Mouse (Mus musculus) heart, postnatal 0 days (tissue): ENCODE measurements around the gene Ccdc30. TPM values are rescaled to one million over a fixed set of nuclear protein-coding genes. Genes with fewer than 3 reads are reported as not detected.
A peak's percentile ranks its signal among the peaks of the same experiment; 100 is the strongest.

Experiments used
- ATAC-seq: fragments of 200-750 bp; cut with Nextera tagmentation; 2 replicates; pipeline ENCODE4 v1.8.0; 2017; ENCODE audit warnings: low read depth, moderate number of reproducible peaks, moderate library complexity; ENCODE audit not compliant: insufficient read depth
- DNase-seq: peaks from one replicate; pipeline ENCODE4 v3.0.0-alpha.2; 2016; ENCODE audit warnings: low spot score
- H3K27ac ChIP-seq: fragments of 300-500 bp; sonication (generic); 2 replicates; pipeline ENCODE4 v1.5.1; 2014; ENCODE audit warnings: low read depth, mild to moderate bottlenecking
- H3K27me3 ChIP-seq: fragments of 300-500 bp; sonication (generic); 2 replicates; pipeline ENCODE4 v1.6.1; 2014; ENCODE audit warnings: low read length, mixed read lengths; ENCODE audit not compliant: control insufficient read depth, insufficient read depth
- H3K36me3 ChIP-seq: fragments of 300-500 bp; sonication (generic); replicated peaks from 2 replicates; pipeline ENCODE4 v1.6.1; 2014; ENCODE audit warnings: low read length, mixed read lengths; ENCODE audit not compliant: control insufficient read depth, insufficient read depth
- H3K4me1 ChIP-seq: fragments of 300-500 bp; sonication (generic); 2 replicates; pipeline ENCODE4 v1.6.1; 2014; ENCODE audit warnings: antibody characterized with exemption; ENCODE audit not compliant: control insufficient read depth, insufficient read depth
- H3K4me2 ChIP-seq: fragments of 300-500 bp; sonication (generic); 2 replicates; pipeline ENCODE4 v1.6.1; 2014; ENCODE audit warnings: low read depth, mild to moderate bottlenecking, low read length, moderate library complexity
- H3K4me3 ChIP-seq: fragments of 300-500 bp; sonication (generic); 2 replicates; pipeline ENCODE4 v1.5.1; 2014; ENCODE audit warnings: low read depth, low read length
- H3K9ac ChIP-seq: fragments of 300-500 bp; sonication (generic); replicated peaks from 2 replicates; pipeline ENCODE4 v1.6.1; 2014; ENCODE audit warnings: low read depth, low read length, mixed read lengths
- H3K9me3 ChIP-seq: fragments of 300-500 bp; sonication (generic); replicated peaks from 2 replicates; pipeline ENCODE4 v1.6.1; 2016; ENCODE audit warnings: low read length; ENCODE audit not compliant: control insufficient read depth
- CTCF ChIP-seq: IDR thresholded peaks from 2 replicates; pipeline ENCODE4 v1.5.1; 2016; ENCODE audit warnings: antibody characterized with exemption, control low read depth, low read depth
- EP300 ChIP-seq: IDR thresholded peaks from 2 replicates; pipeline ENCODE4 v1.6.1; 2016; ENCODE audit warnings: antibody characterized with exemption, low read depth
- WGBS: fragments of 180-500 bp; shearing (Covaris S2); extraction: QIAGEN DNeasy Blood & Tissue Kit; methylation state at CpG from one replicate; pipeline ENCODE4 v1.1.7; 2014; 5-methylcytosine and 5-hydroxymethylcytosine counted together
- polyA plus RNA-seq: library from polyadenylated mRNA; unstranded; fragments of >200 nt; fragmentation: Nextera tagmentation; extraction: Ambion mirVana; gene quantifications from 2 replicates; pipeline ENCODE4 v1.2.1, GENCODE M21; 2015
- total RNA-seq: library from RNA; depleted of rRNA; stranded (reverse); fragments of >200 nt; gene quantifications from 2 replicates; pipeline ENCODE4 v1.2.3, GENCODE M21; 2014; ENCODE audit warnings: low replicate concordance

Gene Ccdc30
- total and polyA plus RNA-seq, 2 experiments from 2014 or later: 2.3 TPM; not detected in 1

DNA sequence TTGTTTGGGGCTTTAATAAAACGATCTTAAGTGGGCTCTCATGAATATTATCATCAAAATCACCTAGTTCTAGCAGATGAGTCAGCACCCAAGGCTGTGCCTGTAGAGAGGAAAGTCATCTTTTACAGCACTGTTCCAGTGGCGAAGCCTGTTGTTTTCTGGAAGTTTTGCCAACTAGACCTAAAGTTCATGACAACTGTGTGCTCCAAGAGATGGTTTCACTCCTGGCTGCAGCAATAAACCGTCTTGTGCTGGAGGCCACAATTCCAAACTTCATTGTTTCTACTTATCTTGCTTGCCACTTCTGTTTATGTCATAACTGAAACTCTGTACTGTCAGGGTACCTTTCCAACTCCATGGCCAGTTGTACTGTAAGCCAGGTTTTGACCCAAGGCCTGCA lies 1.9 kb upstream of the Ccdc30 start:
- Histone ChIP-seq H3K4me3 (no peak overlapping the region), H3K27ac (no peak overlapping the region), H3K4me2 (no peak overlapping the region), H3K9me3 (no peaks in the 10 kb centered on the region), H3K27me3 (no peaks in the 10 kb centered on the region), H3K9ac (no peak overlapping the region), H3K4me1 (peaks cover 17% of the 10 kb centered on the region; the same call in 1 of the 2 replicates), H3K36me3 (no peaks in the 10 kb centered on the region; the same call in 1 of the 2 replicates)
- DNase-seq: no peak
- 59% methylated on average over 3 of the region's 3 CpGs for WGBS
- no peak for TF ChIP-seq CTCF
- TF ChIP-seq EP300: no peak
- no peak for ATAC-seq

DNA sequence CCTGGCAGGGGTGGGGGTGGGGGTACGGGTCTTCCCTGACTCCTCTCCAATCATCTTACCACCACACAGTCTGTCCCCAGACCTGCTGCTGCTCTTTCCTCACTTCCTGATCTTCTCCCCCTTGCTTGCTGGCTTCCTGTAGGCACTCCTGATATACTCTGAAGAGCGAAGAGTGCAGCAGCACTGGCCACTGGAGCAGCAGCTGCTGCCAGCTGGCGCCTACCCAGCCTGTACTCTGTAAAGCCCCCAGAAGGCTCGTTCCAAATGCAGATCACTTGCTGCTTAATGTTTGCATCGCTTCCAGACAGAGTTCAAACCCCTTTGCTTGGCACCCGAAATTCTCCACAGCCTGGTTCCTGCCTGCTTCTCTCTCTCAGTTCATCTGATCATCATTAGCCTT lies 2.5 kb downstream of the Ccdc30 start:
- Histone ChIP-seq H3K9me3 (no peaks in the 10 kb centered on the region), H3K27me3 (no peaks in the 10 kb centered on the region), H3K4me3 (no peak overlapping the region), H3K36me3 (no peaks in the 10 kb centered on the region), H3K9ac (no peak overlapping the region), H3K27ac (peak overlapping the region; percentile 31; the same call in 1 of the 2 replicates), H3K4me2 (peak overlapping the region; percentile 24), H3K4me1 (peaks cover 8% of the 10 kb centered on the region; the same call in 1 of the 2 replicates)
- TF ChIP-seq EP300 (no peak), CTCF (no peak)
- peak; percentile 41 for DNase-seq
- WGBS: 22% methylated on average over 6 of the region's 6 CpGs
- peak; percentile 37; the same call in 1 of the 2 replicates for ATAC-seq

DNA sequence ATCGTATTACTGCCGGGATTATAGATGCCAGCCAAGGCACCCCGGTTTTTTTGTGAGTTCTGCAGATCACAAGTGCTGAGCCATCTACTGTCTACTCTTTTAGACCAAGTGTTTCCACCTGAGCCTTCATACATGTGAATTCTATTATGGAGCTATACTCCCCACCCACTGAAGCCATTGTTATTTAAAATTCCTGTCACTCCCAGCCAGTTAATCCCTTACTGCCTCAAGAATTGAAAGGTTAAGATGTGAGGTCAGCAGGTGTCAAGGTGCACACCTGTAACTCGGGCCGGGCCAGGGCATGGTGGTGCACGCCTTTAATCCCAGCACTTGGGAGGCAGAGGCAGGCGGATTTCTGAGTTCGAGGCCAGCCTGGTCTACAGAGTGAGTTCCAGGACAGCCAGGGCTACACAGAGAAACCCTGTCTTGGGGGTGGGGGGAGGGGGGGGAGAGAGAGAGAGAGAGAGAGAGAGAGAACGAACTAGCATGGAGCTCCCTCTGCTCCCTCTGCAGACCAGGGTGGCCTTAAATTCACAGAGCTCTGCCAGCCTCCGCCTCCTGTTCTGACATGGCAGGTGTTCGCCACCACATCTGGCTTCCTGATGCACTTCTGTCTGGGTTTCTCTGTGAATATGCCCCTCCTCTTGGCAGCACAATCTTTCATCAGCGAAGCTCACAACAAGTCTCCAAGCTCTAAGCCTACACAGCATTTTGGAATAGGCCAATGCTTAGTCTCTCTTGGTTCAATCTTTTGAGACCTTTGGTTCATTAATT lies 3.3 kb downstream of the Ccdc30 start:
- Histone ChIP-seq H3K27ac (peak overlapping the region; percentile 31; the same call in 1 of the 2 replicates), H3K9me3 (no peaks in the 10 kb centered on the region), H3K4me2 (no peak overlapping the region), H3K36me3 (no peaks in the 10 kb centered on the region), H3K27me3 (no peaks in the 10 kb centered on the region), H3K4me1 (peaks cover 8% of the 10 kb centered on the region; the same call in 1 of the 2 replicates), H3K4me3 (no peak overlapping the region), H3K9ac (no peak overlapping the region)
- ATAC-seq: no peak
- 73% methylated on average over 12 of the region's 12 CpGs for WGBS
- DNase-seq: no peak
- TF ChIP-seq EP300 (no peak), CTCF (no peak)

DNA sequence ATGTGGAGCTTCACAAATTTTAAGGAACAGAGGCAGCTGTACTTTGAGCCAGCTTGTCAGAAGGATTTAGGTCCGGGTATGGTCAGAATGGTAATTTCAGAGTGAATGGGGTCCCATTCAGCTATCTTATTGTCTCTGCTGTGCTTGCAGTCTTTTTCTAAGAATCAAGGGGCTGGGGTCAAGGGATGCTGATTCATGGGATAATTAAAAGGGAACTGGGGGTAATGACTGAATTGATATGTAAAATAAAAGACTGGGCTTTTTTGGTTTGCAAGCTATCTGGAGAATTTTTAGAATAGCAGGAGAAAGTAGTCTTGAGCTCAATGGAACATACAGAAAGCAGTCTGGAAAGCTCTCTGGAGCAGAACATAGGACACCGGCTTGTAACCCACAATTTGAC lies 11.9 kb downstream of the Ccdc30 start:
- Histone ChIP-seq H3K27ac (no peak overlapping the region), H3K36me3 (no peaks in the 10 kb centered on the region), H3K27me3 (no peaks in the 10 kb centered on the region), H3K9me3 (peaks cover 15% of the 10 kb centered on the region; the same call in 1 of the 2 replicates), H3K9ac (no peak overlapping the region), H3K4me2 (no peak overlapping the region), H3K4me1 (no peaks in the 10 kb centered on the region), H3K4me3 (no peak overlapping the region)
- DNase-seq: no peak
- ATAC-seq: no peak
- 88% methylated on average over 2 of the region's 2 CpGs for WGBS
- TF ChIP-seq CTCF: no peak
- TF ChIP-seq EP300: no peak

DNA sequence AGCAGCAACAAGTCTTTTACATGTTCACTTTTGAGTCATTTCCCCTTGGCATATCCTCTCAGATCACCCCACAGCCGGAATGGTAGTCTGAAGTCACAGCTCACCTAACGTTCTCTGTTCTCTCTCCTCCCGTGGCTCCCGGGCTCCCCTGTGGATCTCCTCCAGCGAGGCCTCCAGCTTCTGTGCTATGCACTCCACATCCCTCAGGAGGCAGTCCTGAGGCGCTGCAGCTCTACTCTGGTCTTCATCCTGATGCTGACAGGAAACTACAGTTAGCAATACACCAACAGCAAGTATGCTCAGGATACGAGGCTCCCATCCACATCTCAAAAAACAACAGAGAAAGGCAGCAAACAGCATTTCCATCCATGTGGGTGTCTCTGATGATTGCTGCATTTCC lies 14.4 kb downstream of the Ccdc30 start:
- H3K27ac ChIP-seq: no peak overlapping the region
- DNase-seq (no peak), ATAC-seq (no peak)
- no peak overlapping the region for H3K4me3 ChIP-seq
- H3K4me1 ChIP-seq: no peaks in the 10 kb centered on the region
- H3K4me2 ChIP-seq: no peak overlapping the region
- TF ChIP-seq CTCF (peak; percentile 21), EP300 (no peak)
- no peak overlapping the region for H3K9ac ChIP-seq
- H3K36me3 ChIP-seq: no peaks in the 10 kb centered on the region
- peaks cover 15% of the 10 kb centered on the region; the same call in 1 of the 2 replicates for H3K9me3 ChIP-seq
- H3K27me3 ChIP-seq: no peaks in the 10 kb centered on the region
- WGBS: 49% methylated on average over 7 of the region's 7 CpGs

DNA sequence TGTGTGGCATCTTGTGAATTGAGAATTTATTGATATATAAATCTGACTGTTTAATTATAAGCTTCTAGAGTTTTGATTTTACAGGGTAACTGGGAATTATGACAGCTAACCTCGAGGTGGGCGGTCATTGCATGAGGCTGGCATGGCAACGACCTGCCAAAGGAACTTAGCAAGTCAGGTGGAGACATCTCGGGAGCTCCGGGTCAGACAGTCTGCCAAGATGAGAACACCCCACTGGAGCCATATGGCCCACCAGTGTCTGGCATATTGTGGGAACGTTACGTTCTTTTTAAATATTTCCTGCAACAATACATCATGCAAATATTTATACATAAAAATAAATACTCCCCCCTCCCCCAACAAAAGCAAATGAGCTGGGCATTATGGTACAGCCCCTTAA lies 16.6 kb downstream of the Ccdc30 start:
- Histone ChIP-seq H3K9ac (no peak overlapping the region), H3K36me3 (no peaks in the 10 kb centered on the region), H3K4me1 (no peaks in the 10 kb centered on the region), H3K27me3 (no peaks in the 10 kb centered on the region), H3K4me2 (no peak overlapping the region), H3K27ac (no peak overlapping the region), H3K9me3 (peaks cover 15% of the 10 kb centered on the region; the same call in 1 of the 2 replicates), H3K4me3 (no peak overlapping the region)
- no peak for ATAC-seq
- WGBS: 78% methylated on average over 7 of the region's 7 CpGs
- TF ChIP-seq EP300: no peak
- no peak for TF ChIP-seq CTCF
- no peak for DNase-seq
